Mouse (Mus musculus) erythroblast, adult 5-6 weeks (primary cell): ENCODE measurements at regions not wholly inside any gene's neighbourhood (a gene's known extent, or its start where the extent isn't known, plus 50 kb on each side); places are given as distances from the start of the nearest gene placed in this dataset.

Experiments
- ATAC-seq: replicated peaks from 2 replicates; pipeline ENCODE4 v1.8.0; 2016; ENCODE audit warnings: moderate number of reproducible peaks, mild to moderate bottlenecking, moderate TSS enrichment, inconsistent platforms; ENCODE audit not compliant: poor library complexity, low FRiP score, severe bottlenecking

GRCm38 (mm10) chr10:84143674-84144343, 296.6 kb downstream of the Nuak1 start:
- ATAC-seq = no peak

DNA sequence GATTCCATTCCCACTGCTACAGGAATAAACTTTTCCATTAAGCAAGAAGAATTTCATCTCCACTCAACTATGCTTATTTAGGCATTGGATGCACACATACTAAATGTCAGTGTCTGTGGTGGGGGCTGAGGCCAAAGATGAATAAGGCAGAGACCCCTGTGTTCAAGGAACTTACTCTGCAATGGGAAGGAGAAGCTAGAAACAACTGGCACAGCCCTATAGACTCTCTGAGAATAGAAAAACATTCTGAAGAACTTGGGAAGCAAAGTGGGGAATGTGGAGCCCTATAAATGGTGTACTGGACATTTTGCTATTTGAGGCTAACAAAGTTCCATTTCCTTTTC, 296.1 kb downstream of the Nuak1 start:
- no peak for ATAC-seq

- no peak for ATAC-seq
Observed at GRCm38 (mm10) chr10:84147305-84147984, 293.0 kb downstream of the Nuak1 start.

DNA sequence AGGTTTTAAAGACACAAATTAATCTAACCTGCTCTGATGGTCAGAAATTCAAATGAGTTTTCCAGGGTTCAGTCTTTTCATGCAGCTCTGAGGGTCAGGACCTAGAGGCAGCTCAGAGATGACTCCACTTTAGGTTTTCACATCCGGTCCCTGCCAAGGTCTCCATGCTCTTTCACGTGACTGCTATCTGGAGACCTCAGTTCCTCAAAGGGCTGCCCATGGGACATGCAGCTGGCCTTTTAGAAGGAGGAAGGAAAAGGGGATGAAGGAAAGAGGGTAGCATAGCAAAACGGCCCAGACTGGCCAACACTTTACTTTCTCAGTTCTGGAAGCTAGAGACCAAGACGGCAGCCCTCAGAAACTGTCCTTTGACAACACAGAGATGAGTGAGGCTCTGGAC, 276.6 kb downstream of the Nuak1 start:
- ATAC-seq = no peak

GRCm38 (mm10) chr10:84165832-84166567, 274.4 kb downstream of the Nuak1 start:
- ATAC-seq = no peak

DNA sequence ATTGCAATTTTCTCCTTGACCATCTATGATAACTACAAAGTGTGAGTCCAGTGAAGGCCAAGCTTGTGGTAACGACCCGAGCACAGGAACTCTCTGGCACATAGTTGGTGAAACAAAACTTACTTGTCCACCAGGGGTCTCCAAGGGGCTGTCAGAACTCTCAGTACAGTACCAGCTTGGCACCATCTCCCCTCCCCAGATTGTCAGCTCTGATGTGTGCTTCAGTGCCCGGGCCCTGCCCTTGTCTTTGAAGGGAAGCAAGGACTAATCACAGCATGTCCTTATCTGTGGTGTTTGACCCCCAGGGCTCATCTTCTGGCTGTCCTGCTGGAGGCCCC, 273.9 kb downstream of the Nuak1 start:
- no peak for ATAC-seq

DNA sequence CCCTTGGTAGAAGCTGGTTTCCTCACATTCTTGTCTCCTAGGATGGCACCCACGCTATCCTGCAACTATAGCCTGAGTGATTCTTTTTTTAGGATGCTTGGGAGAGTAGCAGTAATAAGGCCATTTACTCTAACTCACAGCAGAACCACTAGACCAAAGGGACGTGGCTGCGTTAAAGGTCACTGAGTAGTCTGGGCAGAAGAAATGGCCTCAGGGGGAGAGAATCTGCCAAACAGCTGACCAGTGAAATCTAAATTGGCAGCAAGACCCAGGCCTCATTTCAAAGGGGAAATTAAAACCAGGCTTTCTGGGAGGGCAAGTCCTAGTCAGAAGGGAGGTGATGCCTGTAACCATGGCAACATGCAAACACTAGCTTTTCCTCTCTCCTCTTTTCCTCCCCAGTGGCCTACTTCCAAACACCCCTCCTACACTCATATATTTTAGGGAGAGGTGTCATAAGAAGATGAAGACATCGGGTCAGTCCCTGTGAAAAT, 267.5 kb downstream of the Nuak1 start:
- ATAC-seq = no peak

- ATAC-seq = no peak
Observed at GRCm38 (mm10) chr10:84183239-84183638, 257.2 kb downstream of the Nuak1 start.

- ATAC-seq = no peak
Observed at GRCm38 (mm10) chr10:84186466-84186865, 253.9 kb downstream of the Nuak1 start.

DNA sequence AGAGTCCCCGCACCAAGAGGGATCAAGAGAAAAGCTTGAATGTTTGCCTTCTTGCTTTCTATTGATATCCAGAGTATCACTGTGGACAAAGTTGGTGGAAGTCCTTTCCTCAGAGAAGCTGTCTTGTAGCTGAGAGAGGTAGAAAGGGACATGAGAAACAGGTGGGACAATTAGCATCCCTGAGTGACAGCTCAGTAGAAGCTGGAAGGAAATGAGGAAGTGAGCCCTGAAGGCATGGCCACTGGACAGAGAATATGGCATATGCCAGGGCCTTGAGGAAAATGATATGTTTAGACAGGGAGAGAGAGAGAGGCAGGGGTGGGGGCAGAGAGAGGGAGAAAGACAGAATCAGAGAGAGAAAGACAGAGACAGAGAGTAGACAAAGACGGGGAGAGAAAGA, 241.4 kb downstream of the Nuak1 start:
- no peak for ATAC-seq

DNA sequence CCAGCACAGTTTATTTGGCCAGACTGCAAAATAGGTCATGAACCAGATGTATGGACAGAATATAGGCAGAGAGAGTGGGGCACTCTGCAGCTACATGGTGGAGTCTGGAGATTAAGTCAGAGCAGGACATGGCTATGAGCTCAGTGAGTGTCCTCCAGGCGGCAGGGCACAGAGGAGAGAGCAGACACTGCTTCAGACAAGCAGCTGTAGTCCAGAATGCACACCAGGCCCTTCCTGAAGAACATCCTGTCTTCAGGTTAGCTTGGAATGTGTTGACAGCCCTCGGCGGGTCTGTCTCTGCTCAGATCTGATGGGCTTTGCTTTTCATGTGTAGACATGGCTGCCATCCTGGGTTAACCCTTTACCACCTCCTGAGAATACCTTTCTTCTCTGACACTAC, 238.6 kb downstream of the Nuak1 start:
- ATAC-seq = no peak

GRCm38 (mm10) chr10:84212096-84212785, 228.2 kb downstream of the Nuak1 start:
- ATAC-seq = no peak

GRCm38 (mm10) chr10:84214812-84215211, 225.6 kb downstream of the Nuak1 start:
- ATAC-seq = no peak

GRCm38 (mm10) chr10:84229224-84229921, 211.0 kb downstream of the Nuak1 start:
- no peak for ATAC-seq

GRCm38 (mm10) chr10:84230011-84230781, 210.2 kb downstream of the Nuak1 start:
- ATAC-seq = no peak

- no peak for ATAC-seq
Observed at GRCm38 (mm10) chr10:84235006-84235405, 205.4 kb downstream of the Nuak1 start.

- no peak for ATAC-seq
Observed at GRCm38 (mm10) chr10:84236236-84236635, 204.2 kb downstream of the Nuak1 start.

DNA sequence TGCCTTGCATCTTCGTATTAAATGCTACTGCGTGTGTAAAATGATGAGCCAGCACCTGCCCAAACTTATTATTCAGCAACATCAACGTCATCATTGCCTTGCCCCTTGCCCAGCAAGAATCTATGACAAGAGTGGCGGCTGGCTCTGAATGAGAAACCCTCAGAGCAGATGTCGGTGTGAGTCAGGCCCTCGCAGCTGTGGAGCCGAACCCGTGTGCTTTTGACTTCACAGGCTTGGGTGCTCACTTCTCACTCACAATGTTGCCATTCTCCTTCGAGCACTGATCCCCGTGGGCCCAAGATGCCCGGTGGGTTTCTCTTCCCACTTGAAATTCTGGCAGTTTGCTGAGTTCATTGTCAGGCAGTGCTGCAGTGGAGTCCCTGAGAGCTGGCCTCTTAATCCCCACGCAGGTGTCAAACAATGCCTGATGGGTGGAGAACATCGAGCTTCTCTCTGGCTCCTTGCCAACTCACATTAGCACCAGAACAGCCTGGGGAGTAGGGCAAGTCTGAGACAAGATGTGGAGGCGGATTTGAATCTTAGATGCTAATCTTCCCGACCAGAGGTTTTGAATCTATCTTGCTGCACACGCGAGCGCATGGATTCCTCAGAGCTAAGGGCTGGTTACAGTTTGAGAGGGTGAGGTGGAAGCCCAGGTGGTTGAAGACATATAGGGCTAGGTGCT, 202.0 kb downstream of the Nuak1 start:
- no peak for ATAC-seq

- no peak for ATAC-seq
Observed at GRCm38 (mm10) chr10:84243283-84243682, 197.1 kb downstream of the Nuak1 start.
